Mouse (Mus musculus) left cerebral cortex, postnatal 36 days (tissue): Measurements from ENCODE around the gene Clstn2. TPM values are rescaled to one million over a fixed set of nuclear protein-coding genes. Genes with fewer than 3 reads are reported as not detected.

Source experiments
- DNase-seq, 2 experiments: peaks; one replicate each; pipeline ENCODE4 v3.0.0; 2021 to 2022; ENCODE audit warnings: low spot score in 2 of 2, mixed read lengths in 1 of 2
- intact Hi-C: fragments of 180-260 bp; cut with DNase I; formaldehyde crosslinking; loops from one replicate; pipeline ENCODE4 v1.15.1; 2025
- total RNA-seq, 2 experiments: library from RNA; stranded (reverse); gene quantifications; 2 replicates each; pipeline ENCODE4 v1.2.3; 2021

Gene Clstn2
- total RNA-seq, 2 experiments from 2014 or later = 83.0 to 89.2 TPM

- DNase-seq = no peak
- intact Hi-C loops = no loop called here
Observed at GRCm38 (mm10) chr9:97793661-97794060, 239.3 kb downstream of the Clstn2 start.

- DNase-seq = no peak
- intact Hi-C loops = no loop called here
Observed at GRCm38 (mm10) chr9:97788151-97788670, 244.8 kb downstream of the Clstn2 start.

GRCm38 (mm10) chr9:97780032-97780616 lies 252.9 kb downstream of the Clstn2 start:
- intact Hi-C loops = no loop called here
- no peak for DNase-seq

- DNase-seq = no peak
- intact Hi-C loops = loop anchor here (10.0 kb wide), 1 partner anchor 259 kb away; the partner anchor contains the start of gene Clstn2
Observed at GRCm38 (mm10) chr9:97775770-97776169, 257.2 kb downstream of the Clstn2 start.

- no peak for DNase-seq
- intact Hi-C loops = loop anchor here (10.0 kb wide), 1 partner anchor 260 kb away; the partner anchor contains the start of gene Clstn2
Observed at GRCm38 (mm10) chr9:97774991-97775390, 258.0 kb downstream of the Clstn2 start.

GRCm38 (mm10) chr9:97773911-97774310 lies 259.1 kb downstream of the Clstn2 start:
- DNase-seq = no peak
- intact Hi-C loops = loop anchor here (10.0 kb wide), 1 partner anchor 261 kb away; the partner anchor contains the start of gene Clstn2

GRCm38 (mm10) chr9:97772431-97772830 lies 260.6 kb downstream of the Clstn2 start:
- DNase-seq = no peak

GRCm38 (mm10) chr9:97769331-97769730 lies 263.6 kb downstream of the Clstn2 start:
- intact Hi-C loops = no loop called here
- DNase-seq = no peak

More at GRCm38 (mm10) chr9:97772431-97772830, 260.6 kb downstream of the Clstn2 start:
- intact Hi-C loops = loop anchor here (10.0 kb wide), 1 partner anchor 262 kb away; the partner anchor contains the start of gene Clstn2

- intact Hi-C loops = no loop called here
Observed at GRCm38 (mm10) chr9:97765251-97765767, 267.7 kb downstream of the Clstn2 start.

GRCm38 (mm10) chr9:97763048-97763447 lies 269.9 kb downstream of the Clstn2 start:
- intact Hi-C loops = no loop called here
- no peak for DNase-seq

More at GRCm38 (mm10) chr9:97765251-97765767, 267.7 kb downstream of the Clstn2 start:
- no peak for DNase-seq

- no peak for DNase-seq
- intact Hi-C loops = no loop called here
Observed at GRCm38 (mm10) chr9:97755599-97756270, 277.2 kb downstream of the Clstn2 start.

- no peak for DNase-seq
- intact Hi-C loops = no loop called here
Observed at GRCm38 (mm10) chr9:97753715-97754114, 279.3 kb downstream of the Clstn2 start.

- intact Hi-C loops = no loop called here
- no peak for DNase-seq
Observed at GRCm38 (mm10) chr9:97746574-97746973, 286.4 kb downstream of the Clstn2 start.

GRCm38 (mm10) chr9:97727715-97728486 lies 305.1 kb downstream of the Clstn2 start:
- intact Hi-C loops = no loop called here
- no peak for DNase-seq

GRCm38 (mm10) chr9:97717728-97718127 lies 315.3 kb downstream of the Clstn2 start:
- intact Hi-C loops = no loop called here
- no peak for DNase-seq

- DNase-seq = no peak
- intact Hi-C loops = no loop called here
Observed at GRCm38 (mm10) chr9:97717005-97717404, 316.0 kb downstream of the Clstn2 start.

- DNase-seq = no peak
- intact Hi-C loops = no loop called here
Observed at GRCm38 (mm10) chr9:97712888-97713287, 320.1 kb downstream of the Clstn2 start.

GRCm38 (mm10) chr9:97703901-97704503 lies 329.0 kb downstream of the Clstn2 start:
- no peak for DNase-seq
- intact Hi-C loops = no loop called here

- intact Hi-C loops = no loop called here
- DNase-seq = no peak
Observed at GRCm38 (mm10) chr9:97702989-97703388, 330.0 kb downstream of the Clstn2 start.
